In the genomic region with DNA sequence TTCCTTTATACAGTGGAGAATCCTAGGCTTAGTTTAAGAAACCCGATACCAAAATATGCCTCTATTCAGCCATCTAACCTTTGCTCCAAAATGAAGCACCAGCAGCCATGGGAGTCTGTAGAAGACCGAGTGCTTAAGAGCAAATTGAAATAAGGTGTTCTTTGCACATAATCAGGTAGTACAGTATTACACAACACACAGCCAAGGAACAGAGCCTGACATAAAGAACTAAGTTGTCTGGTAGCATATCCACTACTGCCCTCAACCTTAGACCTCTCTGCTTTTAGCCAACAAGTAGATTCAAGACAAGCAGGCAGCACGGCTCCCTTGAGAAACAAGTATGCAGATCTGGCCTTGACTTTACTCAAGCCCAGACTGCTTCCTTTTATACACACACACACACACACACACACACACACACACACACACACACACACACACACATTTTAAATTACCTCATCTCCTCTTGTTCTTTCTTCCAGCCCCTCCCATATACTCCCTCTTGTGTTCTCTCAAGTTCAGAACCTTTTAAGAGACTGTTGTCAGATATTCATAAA, we compare ENCODE assay signal across 20 mouse cellular contexts. TPM values are rescaled to one million over a fixed set of nuclear protein-coding genes. Genes with fewer than 3 reads are reported as not detected.
"Had no signal": no experiment of that assay in that cellular context is flagged by ENCODE, and none has a peak within 500 bp of the region (broad histone marks: within the 10 kb centered on the region; RNA-seq: fewer than 3 reads in every experiment).

No protein-coding gene starts in this region.

- H3K9ac ChIP-seq: lung, embryonic 14.5 days; midbrain, embryonic 12.5 days; neural tube, embryonic 13.5 days; neural tube, embryonic 15.5 days had no signal

- H3K4me3 ChIP-seq: midbrain, embryonic 10.5 days; midbrain, embryonic 12.5 days; myocyte; neural tube, embryonic 13.5 days; neural tube, embryonic 15.5 days had no signal

- H3K9me3 ChIP-seq: midbrain, embryonic 10.5 days; midbrain, embryonic 12.5 days; neural tube, embryonic 13.5 days; neural tube, embryonic 15.5 days had no signal

- ATAC-seq: midbrain, embryonic 16.5 days had no signal

- H3K27me3 ChIP-seq: midbrain, embryonic 12.5 days; neural tube, embryonic 13.5 days; neural tube, embryonic 15.5 days had no signal

- H3K4me2 ChIP-seq: lung, embryonic 14.5 days; midbrain, embryonic 12.5 days; neural tube, embryonic 13.5 days; neural tube, embryonic 15.5 days had no signal

- H3K27ac ChIP-seq: midbrain, embryonic 10.5 days; midbrain, embryonic 12.5 days; neural tube, embryonic 13.5 days; neural tube, embryonic 15.5 days had no signal

- H3K36me3 ChIP-seq: neural tube, embryonic 15.5 days had no signal

- DNase-seq: lung, adult 18-20 months; lung, embryonic 14.5 days; lung, postnatal 14 days; lung, postnatal 4 days; midbrain, embryonic 14.5 days; retina, postnatal 1 day; right cerebral cortex, adult 18-20 months; right cerebral cortex, postnatal 25 days; right cerebral cortex, postnatal 4 days; spleen, adult 18-20 months; thymus, adult 18-20 months; thymus, postnatal 14 days; thymus, postnatal 36 days had no signal

RNA-seq across cellular contexts. Expression of gene Cpe, which starts 44.0 kb away (rescaled TPM):
- total RNA-seq: megakaryocyte-erythroid progenitor cell, adult 5-6 weeks had no signal
